ENCODE assay signal across 8 mouse cellular contexts in the genomic region with DNA sequence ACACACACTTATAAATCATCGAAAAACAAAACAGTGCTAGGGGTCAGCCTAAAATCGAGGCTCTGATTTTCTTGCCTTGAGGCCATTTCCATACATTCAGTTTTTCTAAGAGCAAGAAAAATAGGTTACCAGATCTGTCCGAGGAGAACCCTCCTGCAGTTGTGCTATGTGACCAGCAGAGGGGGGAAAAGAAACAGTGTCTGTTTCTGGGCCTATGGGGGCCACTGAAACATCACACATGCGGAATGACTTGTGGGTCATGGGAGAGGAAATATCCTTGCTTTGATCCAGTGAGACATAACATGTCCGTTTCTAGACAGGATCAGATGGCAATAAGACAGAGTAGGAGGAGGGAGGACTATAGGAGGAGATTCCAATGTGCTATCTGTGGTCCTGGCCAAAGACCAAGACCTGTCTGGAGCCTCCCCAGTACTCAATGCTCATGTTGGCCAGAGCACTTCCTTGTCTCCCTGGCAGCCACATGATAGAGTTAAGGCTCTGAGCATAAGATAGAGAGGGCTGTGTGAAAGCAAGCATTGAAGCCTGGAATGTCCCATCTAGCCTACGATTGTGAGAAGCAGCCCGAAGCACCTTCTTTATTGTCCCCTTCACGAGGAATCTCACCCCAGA. TPM values are rescaled to one million over a fixed set of nuclear protein-coding genes. Genes with fewer than 3 reads are reported as not detected.
A peak's percentile ranks its signal among the peaks of the same experiment; 100 is the strongest.
DNase-seq lines count a peak whose midpoint lies in the region; ATAC-seq and TF ChIP-seq lines count a peak whose summit lies in the region.

No protein-coding gene starts in this region.

- no peaks in the 10 kb centered on the region for H3K36me3 ChIP-seq in forebrain, postnatal 0 days (ENCODE audit: insufficient read depth)
- H3K36me3 ChIP-seq in forebrain, embryonic 12.5 days (replicated peaks), result no peaks in the 10 kb centered on the region

- H3K27ac ChIP-seq in forebrain, postnatal 0 days (ENCODE audit: low read depth, low read length), result no peak overlapping the region
- no peak overlapping the region for H3K27ac ChIP-seq in forebrain, embryonic 12.5 days

- no peak for ATAC-seq in forebrain, postnatal 0 days
- no peak for ATAC-seq in forebrain, embryonic 12.5 days (ENCODE audit: low FRiP score)
- peak; percentile 74 to 76 for ATAC-seq in hematopoietic stem cell, adult 5-6 weeks (replicated peaks in 1 of 2; ENCODE audit: insufficient read depth in 1 of 2, low FRiP score in 2 of 2, low TSS enrichment in 1 of 2, low read depth in 1 of 2, poor library complexity in 2 of 2, severe bottlenecking in 2 of 2)
- ATAC-seq in megakaryocyte, adult 5-6 weeks (ENCODE audit: poor library complexity, severe bottlenecking), result peak; percentile 71; the same call in 1 of the 2 replicates

- no peaks in the 10 kb centered on the region for H3K4me1 ChIP-seq in forebrain, postnatal 0 days (ENCODE audit: insufficient read depth)
- peaks cover 12% of the 10 kb centered on the region for H3K4me1 ChIP-seq in forebrain, embryonic 12.5 days

- peak; percentile 32 for DNase-seq in forebrain, postnatal 0 days
- peak; percentile 19 for DNase-seq in ovary, postnatal 14 days (ENCODE audit: low spot score)
- DNase-seq in ovary, postnatal 10 days (ENCODE audit: low spot score), result no peak
- peak; percentile 39 to 57 for DNase-seq in cerebellum, postnatal 14 days
- DNase-seq in frontal cortex, postnatal 10 days (ENCODE audit: low spot score in 2 of 2), result no peak

- no peak overlapping the region for H3K4me2 ChIP-seq in forebrain, postnatal 0 days (ENCODE audit: low read depth)
- H3K4me2 ChIP-seq in forebrain, embryonic 12.5 days, result no peak overlapping the region

- no peak overlapping the region for H3K4me3 ChIP-seq in forebrain, postnatal 0 days (ENCODE audit: low read depth, low read length)
- no peak overlapping the region for H3K4me3 ChIP-seq in forebrain, embryonic 12.5 days (replicated peaks)

- WGBS in forebrain, postnatal 0 days, result 49% methylated on average over 8 of the region's 8 CpGs
- 55% methylated on average over 8 of the region's 8 CpGs for WGBS in forebrain, embryonic 12.5 days

- no peaks in the 10 kb centered on the region for H3K27me3 ChIP-seq in forebrain, postnatal 0 days (ENCODE audit: insufficient read depth, low read length)
- H3K27me3 ChIP-seq in forebrain, embryonic 12.5 days, result no peaks in the 10 kb centered on the region

- H3K9ac ChIP-seq in forebrain, postnatal 0 days, result no peak overlapping the region
- H3K9ac ChIP-seq in forebrain, embryonic 12.5 days, result no peak overlapping the region

- H3K9me3 ChIP-seq in forebrain, postnatal 0 days (ENCODE audit: low read length), result no peaks in the 10 kb centered on the region
- H3K9me3 ChIP-seq in forebrain, embryonic 12.5 days, result no peaks in the 10 kb centered on the region

- peak; percentile 74 for TF ChIP-seq CTCF in forebrain, postnatal 0 days (IDR thresholded peaks at IDR 0.05; ENCODE audit: low read depth)

RNA-seq across cellular contexts. Expression of gene Dnmt3c, which starts 14.4 kb away (rescaled TPM):
- not detected in 2 replicates for total RNA-seq in forebrain, postnatal 0 days (2014; rRNA removed)
- polyA plus RNA-seq in forebrain, postnatal 0 days (2015; fragmentation: Nextera tagmentation; extraction: Ambion mirVana), result not detected in 2 replicates
- polyA plus RNA-seq in forebrain, embryonic 12.5 days (2016; fragmentation: Nextera tagmentation; extraction: Ambion mirVana), result 0.10 TPM in 1 of 2 replicates, not detected in the other
- total RNA-seq in hematopoietic stem cell, adult 5-6 weeks (2017), result not detected in 2 replicates
- not detected in 2 replicates for total RNA-seq in megakaryocyte, adult 5-6 weeks (2015)
- total RNA-seq in megakaryocyte, adult 5-6 weeks (2017), result not detected in 2 replicates

RNA-seq across cellular contexts. Expression of gene Mapre1, which starts 30.3 kb away (rescaled TPM):
- 97.6 and 117 TPM in 2 replicates for total RNA-seq in forebrain, postnatal 0 days (2014; rRNA removed)
- 354 and 411 TPM in 2 replicates for polyA plus RNA-seq in forebrain, postnatal 0 days (2015; fragmentation: Nextera tagmentation; extraction: Ambion mirVana)
- 385 and 409 TPM in 2 replicates for polyA plus RNA-seq in forebrain, embryonic 12.5 days (2016; fragmentation: Nextera tagmentation; extraction: Ambion mirVana)
- 134 and 210 TPM in 2 replicates for total RNA-seq in hematopoietic stem cell, adult 5-6 weeks (2017)
- 130 and 155 TPM in 2 replicates for total RNA-seq in megakaryocyte, adult 5-6 weeks (2015)
- 180 and 181 TPM in 2 replicates for total RNA-seq in megakaryocyte, adult 5-6 weeks (2017)

Comparison
In these comparisons a context has a peak if more than half of its experiments do, and no peak if none do; other contexts are left out.
1. DNase-seq: peak in forebrain, postnatal 0 days (single experiment), ovary, postnatal 14 days (single experiment) and cerebellum, postnatal 14 days (2 of 2); none in ovary, postnatal 10 days (single experiment) and frontal cortex, postnatal 10 days (0 of 2).
2. ATAC-seq: peak in hematopoietic stem cell, adult 5-6 weeks (2 of 2) and megakaryocyte, adult 5-6 weeks (single experiment); none in forebrain, postnatal 0 days (single experiment) and forebrain, embryonic 12.5 days (single experiment).